Mouse (Mus musculus) lung, adult 10 weeks (tissue): Measurements from ENCODE around the gene Armc12. TPM values are rescaled to one million over a fixed set of nuclear protein-coding genes. Genes with fewer than 3 reads are reported as not detected.

Experiments used
- polyA plus RNA-seq: library from polyadenylated mRNA; stranded (reverse); fragments of 350-450 nt; fragmentation: Illumina TruSeq; extraction: RNeasy Lipid Tissue Mini Kit (QIAGEN cat#74804); gene quantifications from one replicate; pipeline ENCODE4 v1.2.3, GENCODE M21; 2014; ENCODE audit warnings: low read depth, low replicate concordance; ENCODE audit not compliant: insufficient read depth

Armc12 gene
- not detected for polyA plus RNA-seq

DNA sequence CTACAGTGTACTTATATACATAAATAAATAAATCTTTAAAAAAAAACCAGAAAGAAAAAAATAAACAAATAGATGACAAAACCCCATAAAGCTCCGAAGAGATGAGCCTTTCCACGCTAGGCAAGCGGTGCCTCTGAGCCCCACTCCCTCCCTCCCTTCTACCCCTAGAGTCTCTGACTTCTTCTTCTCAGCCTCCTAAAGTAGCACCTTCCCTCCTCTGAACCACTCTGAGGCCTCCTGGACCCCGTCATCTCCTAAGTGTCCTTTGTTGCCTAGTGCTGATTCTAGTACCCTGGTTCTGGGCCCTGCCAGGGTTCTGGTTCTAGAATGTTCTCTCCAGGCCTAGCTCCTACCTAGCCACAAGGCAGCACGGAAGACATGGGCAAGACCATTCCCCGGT lies at the start of gene Armc12:
Armc12 (plus strand) TSS at position 301 of the 400 bp plus-strand sequence.

GRCm38 (mm10) chr17:28517441-28517955 lies 13.1 kb upstream of the Armc12 start, which contains the start of gene Fkbp5:
Gene Fkbp5 (minus strand): TSS chr17:28517527.

DNA sequence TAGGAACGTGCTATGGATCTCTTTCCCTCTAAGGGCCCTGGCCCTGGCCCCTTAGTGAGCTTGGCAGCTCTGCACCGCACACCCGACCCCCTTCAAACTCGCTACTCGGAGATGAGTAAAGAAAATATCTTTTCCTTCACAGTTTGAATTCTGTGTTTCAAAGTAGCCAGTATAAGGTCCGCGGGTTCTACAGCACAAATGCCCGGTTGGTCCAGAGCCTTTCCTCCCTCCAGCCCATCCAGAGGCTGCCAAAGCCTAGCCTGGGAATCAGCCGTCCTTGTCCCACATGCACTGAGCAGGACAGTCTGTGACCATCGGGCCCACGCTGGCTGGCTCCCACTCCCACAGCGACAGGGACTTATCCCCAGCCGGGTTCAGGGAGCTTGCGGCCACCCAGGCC lies 18.5 kb downstream of the Armc12 start, which contains the start of gene Clpsl2:
Clpsl2 (plus strand) TSS at position 301 of the 400 bp plus-strand sequence.

DNA sequence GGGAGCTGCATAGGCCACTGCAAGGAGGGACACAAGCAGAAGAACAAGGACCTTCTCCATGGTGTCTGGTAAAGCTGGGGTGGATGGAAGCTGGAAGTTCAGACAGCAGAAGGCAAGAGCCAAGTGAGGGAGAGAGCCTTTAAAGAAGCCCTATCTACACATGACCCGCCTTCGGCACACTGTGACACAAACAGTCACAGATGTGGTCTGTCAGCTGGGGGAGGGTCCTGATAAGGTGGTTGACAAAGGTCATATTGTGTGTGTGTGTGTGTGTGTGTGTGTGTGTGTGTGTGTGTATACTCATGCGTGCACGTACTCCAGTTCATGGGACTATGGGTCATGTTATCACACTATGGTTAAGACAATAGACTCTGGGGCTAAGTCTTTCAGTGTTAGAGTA lies 30.0 kb downstream of the Armc12 start, which contains the start of gene Clps:
Clps (minus strand) TSS at position 169 of the 400 bp plus-strand sequence.

GRCm38 (mm10) chr17:28575244-28576125 lies 44.9 kb downstream of the Armc12 start, which contains the start of gene Lhfpl5:
Gene Lhfpl5 (plus strand): TSS chr17:28575641.

Other genes starting within 250 kb of the Armc12 start
- 20.7 TPM for gene Fance, start 217.3 kb upstream of the Armc12 start, polyA plus RNA-seq
- 991 TPM for gene Rpl10a, start 202.3 kb upstream of the Armc12 start, polyA plus RNA-seq
- 11.4 TPM for gene Tead3, start 180.0 kb upstream of the Armc12 start, polyA plus RNA-seq
- gene Tulp1, start 165.6 kb upstream of the Armc12 start, polyA plus RNA-seq: 2.1 TPM
- 14.3 TPM for gene Fkbp5, start 13.3 kb upstream of the Armc12 start, polyA plus RNA-seq
- gene Clpsl2, start 18.6 kb downstream of the Armc12 start, polyA plus RNA-seq: not detected
- gene Clps, start 30.0 kb downstream of the Armc12 start, polyA plus RNA-seq: not detected
- gene Lhfpl5, start 44.8 kb downstream of the Armc12 start, polyA plus RNA-seq: not detected
- 15.8 TPM for gene Srpk1, start 91.9 kb downstream of the Armc12 start, polyA plus RNA-seq
- 0.31 TPM for gene Slc26a8, start 159.4 kb downstream of the Armc12 start, polyA plus RNA-seq
- gene Mapk14, start 160.5 kb downstream of the Armc12 start, polyA plus RNA-seq: 37.5 TPM
- not detected for gene AC170998.1, start 195.3 kb downstream of the Armc12 start, polyA plus RNA-seq
- gene Mapk13, start 238.5 kb downstream of the Armc12 start, polyA plus RNA-seq: 20.9 TPM